Mouse (Mus musculus): ENCODE results near the gene Dnah8. TPM values are rescaled to one million over a fixed set of nuclear protein-coding genes. Genes with fewer than 3 reads are reported as not detected.

The Dnah8 gene
- total RNA-seq, 1 experiment from 2014 or later = 0.64 TPM

- DNase-seq = no peak
These were observed 258.1 kb downstream of the Dnah8 start for GRCm38 (mm10) chr17:30882206-30882605.

GRCm38 (mm10) chr17:30883534-30883933 is 259.4 kb downstream of the Dnah8 start:
- no peak for DNase-seq

GRCm38 (mm10) chr17:30892086-30892485 is 267.9 kb downstream of the Dnah8 start:
- no peak for DNase-seq

GRCm38 (mm10) chr17:30892730-30893129 is 268.6 kb downstream of the Dnah8 start:
- DNase-seq = no peak

- DNase-seq = no peak
These were observed 272.9 kb downstream of the Dnah8 start for GRCm38 (mm10) chr17:30897075-30897474.

GRCm38 (mm10) chr17:30901627-30902026 is 277.5 kb downstream of the Dnah8 start, which contains the start of gene Glp1r:
Glp1r (plus strand) TSS chr17:30901817.
- peak; percentile 18 for DNase-seq

GRCm38 (mm10) chr17:30904096-30904495 is 279.9 kb downstream of the Dnah8 start:
- no peak for DNase-seq

- DNase-seq = no peak
These were observed 283.4 kb downstream of the Dnah8 start for GRCm38 (mm10) chr17:30907577-30907976.

- peak; percentile 66 for DNase-seq
These were observed 286.9 kb downstream of the Dnah8 start for GRCm38 (mm10) chr17:30910866-30911731.

- DNase-seq = no peak
These were observed 287.6 kb downstream of the Dnah8 start for GRCm38 (mm10) chr17:30911732-30912088.

GRCm38 (mm10) chr17:30912536-30912935 is 288.4 kb downstream of the Dnah8 start:
- DNase-seq = no peak

GRCm38 (mm10) chr17:30914264-30914663 is 290.1 kb downstream of the Dnah8 start:
- DNase-seq = no peak

- DNase-seq = no peak
These were observed 299.4 kb downstream of the Dnah8 start for GRCm38 (mm10) chr17:30923566-30923965.

Other genes with a start within 250 kb of the Dnah8 start
- 40.1 and 41.3 TPM in 2 replicates for gene Btbd9, start 47.9 kb upstream of the Dnah8 start, total RNA-seq (2021)
- gene Glo1, start 2.5 kb downstream of the Dnah8 start, total RNA-seq (2021) = 102 and 142 TPM in 2 replicates

Data from adrenal gland, postnatal 25 days (tissue).